Mouse (Mus musculus) pancreas, adult 10 weeks (tissue): ENCODE results near the gene Krt1. TPM values are rescaled to one million over a fixed set of nuclear protein-coding genes. Genes with fewer than 3 reads are reported as not detected.

Experiments used
- polyA plus RNA-seq: library from polyadenylated mRNA; stranded (reverse); fragments of 350-450 nt; fragmentation: Illumina TruSeq; extraction: RNeasy Lipid Tissue Mini Kit (QIAGEN cat#74804); gene quantifications from one replicate; pipeline ENCODE4 v1.2.3, GENCODE M21; 2015; ENCODE audit warnings: low read depth, low replicate concordance; ENCODE audit not compliant: insufficient read depth

The Krt1 gene
- polyA plus RNA-seq = not detected

GRCm38 (mm10) chr15:101850694-101851093 lies at the start of gene Krt1:
Krt1 (minus strand) TSS chr15:101850794.

GRCm38 (mm10) chr15:101892820-101893219 lies 42.2 kb upstream of the Krt1 start, which contains the start of gene Krt76:
Krt76 (minus strand) TSS chr15:101892920.

GRCm38 (mm10) chr15:101869431-101869830 lies 18.8 kb upstream of the Krt1 start, which contains the start of gene Krt77:
Krt77 (minus strand) TSS chr15:101869705.

GRCm38 (mm10) chr15:101817875-101818274 lies 32.7 kb downstream of the Krt1 start, which contains the start of gene Krt2:
Krt2 (minus strand) TSS chr15:101818169.

GRCm38 (mm10) chr15:101802296-101802835 lies 48.2 kb downstream of the Krt1 start, which contains the start of gene Krt73:
Krt73 (minus strand) TSS chr15:101802346.

Other genes with a start within 250 kb of the Krt1 start
- gene Gm5414, start 222.6 kb downstream of the Krt1 start, polyA plus RNA-seq = not detected
- gene Gm5478, start 203.4 kb downstream of the Krt1 start, polyA plus RNA-seq = not detected
- gene Krt6b, start 170.5 kb downstream of the Krt1 start, polyA plus RNA-seq = not detected
- not detected for gene Krt6a, start 156.5 kb downstream of the Krt1 start, polyA plus RNA-seq
- gene Krt5, start 137.9 kb downstream of the Krt1 start, polyA plus RNA-seq = not detected
- not detected for gene Krt71, start 107.7 kb downstream of the Krt1 start, polyA plus RNA-seq
- not detected for gene Krt72, start 64.3 kb downstream of the Krt1 start, polyA plus RNA-seq
- not detected for gene Krt73, start 48.4 kb downstream of the Krt1 start, polyA plus RNA-seq
- gene Krt2, start 32.6 kb downstream of the Krt1 start, polyA plus RNA-seq = not detected
- not detected for gene Krt77, start 18.9 kb upstream of the Krt1 start, polyA plus RNA-seq
- 0.35 TPM for gene Krt76, start 42.1 kb upstream of the Krt1 start, polyA plus RNA-seq
- gene Krt4, start 73.9 kb upstream of the Krt1 start, polyA plus RNA-seq = not detected
- not detected for gene Krt79, start 89.5 kb upstream of the Krt1 start, polyA plus RNA-seq
- not detected for gene Krt78, start 103.5 kb upstream of the Krt1 start, polyA plus RNA-seq
- gene Krt8, start 153.7 kb upstream of the Krt1 start, polyA plus RNA-seq = 48.8 TPM
- gene Krt18, start 177.4 kb upstream of the Krt1 start, polyA plus RNA-seq = 66.9 TPM
- 35.5 TPM for gene Eif4b, start 223.0 kb upstream of the Krt1 start, polyA plus RNA-seq
- gene Tns2, start 249.6 kb upstream of the Krt1 start, polyA plus RNA-seq = 62.5 TPM